In genomic region chr19:47934636-47935238, GRCm38 (mm10) we compare ENCODE assay signal across 26 mouse cellular contexts. TPM values are rescaled to one million over a fixed set of nuclear protein-coding genes. Genes with fewer than 3 reads are reported as not detected.
A peak's percentile ranks its signal among the peaks of the same experiment; 100 is the strongest.
DNase-seq lines count a peak whose midpoint lies in the region; ATAC-seq and TF ChIP-seq lines count a peak whose summit lies in the region.
"Had no signal": no experiment of that assay in that cellular context is flagged by ENCODE, and none has a peak within 500 bp of the region (broad histone marks: within the 10 kb centered on the region; RNA-seq: fewer than 3 reads in every experiment).

No protein-coding gene starts in this region.

- intact Hi-C loops in heart, postnatal 14 days (cut with DNase I): loop anchor here (5.0 kb wide), 1 partner anchor 277 kb away; no protein-coding TSS in a partner anchor

- no peaks in the 10 kb centered on the region for H3K36me3 ChIP-seq in lung, postnatal 0 days (ENCODE audit: insufficient read depth, low read length)
- no peaks in the 10 kb centered on the region for H3K36me3 ChIP-seq in hindbrain, postnatal 0 days (ENCODE audit: insufficient read depth, low read length)
- H3K36me3 ChIP-seq: embryonic facial prominence, embryonic 10.5 days; heart, embryonic 12.5 days; hindbrain, embryonic 13.5 days; midbrain, embryonic 12.5 days; neural tube, embryonic 13.5 days had no signal

- TF ChIP-seq EP300 in lung, postnatal 0 days (IDR thresholded peaks at IDR 0.05): no peak

- 0 out of 2 replicates have a peak, but pooled peaks cover 6% of the 10 kb centered on the region for H3K4me1 ChIP-seq in lung, adult 2 months (ENCODE audit: control insufficient read depth, insufficient read depth, low read length)
- H3K4me1 ChIP-seq in lung, postnatal 0 days (ENCODE audit: insufficient read depth, low read depth, low read length): peaks cover 5% of the 10 kb centered on the region
- H3K4me1 ChIP-seq in hindbrain, postnatal 0 days (ENCODE audit: insufficient read depth, low read length): no peaks in the 10 kb centered on the region

- 0 out of 2 replicates have a peak overlapping the region, but pooled peaks have one; percentile 3 for H3K4me2 ChIP-seq in lung, postnatal 0 days (replicated peaks; ENCODE audit: low read depth, low read length)
- no peak overlapping the region for H3K4me2 ChIP-seq in hindbrain, postnatal 0 days (ENCODE audit: low read depth, low read length)
- H3K4me2 ChIP-seq: heart, embryonic 12.5 days; hindbrain, embryonic 13.5 days; midbrain, embryonic 12.5 days; neural tube, embryonic 13.5 days had no signal

- H3K27ac ChIP-seq in lung, postnatal 0 days (ENCODE audit: low read length): no peak overlapping the region
- H3K27ac ChIP-seq in hindbrain, postnatal 0 days: no peak overlapping the region
- H3K27ac ChIP-seq: embryonic facial prominence, embryonic 10.5 days; gastrocnemius, adult 2 months; hindbrain, embryonic 13.5 days; kidney, postnatal 0 days; left cerebral cortex, adult 2 months; liver, embryonic 14.5 days; macrophage; midbrain, embryonic 12.5 days; neural tube, embryonic 13.5 days had no signal

- H3K27me3 ChIP-seq in lung, postnatal 0 days (replicated peaks; ENCODE audit: insufficient read depth, low read length): peaks cover 12% of the 10 kb centered on the region; the same call in 1 of the 2 replicates
- no peaks in the 10 kb centered on the region for H3K27me3 ChIP-seq in hindbrain, postnatal 0 days (ENCODE audit: insufficient read depth, low read length)

- TF ChIP-seq CTCF in lung, adult 2 months (IDR thresholded peaks at IDR 0.05; ENCODE audit: insufficient read depth, low read length): no peak
- TF ChIP-seq CTCF in lung, postnatal 0 days (IDR thresholded peaks at IDR 0.05): no peak
- no peak for TF ChIP-seq CTCF in hindbrain, postnatal 0 days (IDR thresholded peaks at IDR 0.05; ENCODE audit: low read depth)

- ATAC-seq in lung, postnatal 0 days: peak; percentile 58
- ATAC-seq in megakaryocyte-erythroid progenitor cell, adult 5-6 weeks (replicated peaks; ENCODE audit: low FRiP score, low TSS enrichment, poor library complexity, severe bottlenecking): no peak
- ATAC-seq in hindbrain, postnatal 0 days: no peak

- TF ChIP-seq POLR2A in lung, adult 2 months (IDR thresholded peaks at IDR 0.05; ENCODE audit: borderline replicate concordance, extremely low read depth, low read depth, low read length): no peak

- 54% methylated on average over 16 of the region's 16 CpGs for WGBS in lung, adult 2 months
- 47% methylated on average over 16 of the region's 16 CpGs for WGBS in lung, postnatal 0 days
- WGBS in hindbrain, postnatal 0 days: 79% methylated on average over 16 of the region's 16 CpGs

- H3K4me3 ChIP-seq in lung, adult 2 months (replicated peaks; ENCODE audit: extremely low read depth, low read depth, low read length): peak overlapping the region; percentile 36
- no peak overlapping the region for H3K4me3 ChIP-seq in lung, postnatal 0 days (ENCODE audit: low read depth, low read length)
- no peak overlapping the region for H3K4me3 ChIP-seq in hindbrain, postnatal 0 days (ENCODE audit: low read length)
- H3K4me3 ChIP-seq: embryonic facial prominence, embryonic 10.5 days; gastrocnemius, adult 2 months; heart, embryonic 12.5 days; hindbrain, embryonic 13.5 days; left cerebral cortex, adult 2 months; midbrain, embryonic 12.5 days; neural tube, embryonic 13.5 days had no signal

- H3K9ac ChIP-seq in lung, postnatal 0 days (replicated peaks; ENCODE audit: low read depth): no peak overlapping the region
- no peak overlapping the region for H3K9ac ChIP-seq in hindbrain, postnatal 0 days (replicated peaks; ENCODE audit: low read length)
- H3K9ac ChIP-seq: heart, embryonic 12.5 days; hindbrain, embryonic 13.5 days; liver, embryonic 14.5 days; midbrain, embryonic 12.5 days; neural tube, embryonic 13.5 days had no signal

- no peaks in the 10 kb centered on the region for H3K9me3 ChIP-seq in lung, postnatal 0 days (ENCODE audit: low read length)
- H3K9me3 ChIP-seq in hindbrain, postnatal 0 days (ENCODE audit: low read length): no peaks in the 10 kb centered on the region
- H3K9me3 ChIP-seq: embryonic facial prominence, embryonic 10.5 days; heart, embryonic 12.5 days; hindbrain, embryonic 13.5 days; midbrain, embryonic 12.5 days; neural tube, embryonic 13.5 days had no signal

- peak; percentile 70 for DNase-seq in heart, adult 11 months
- DNase-seq in heart, postnatal 14 days: no peak
- no peak for DNase-seq in lung, adult 2 months
- no peak for DNase-seq in lung, postnatal 10 days
- peak; percentile 31 for DNase-seq in lung, postnatal 0 days (ENCODE audit: low spot score)
- DNase-seq in urinary bladder, postnatal 14 days (ENCODE audit: low spot score): no peak
- no peak for DNase-seq in hindbrain, postnatal 0 days (ENCODE audit: low spot score)
- DNase-seq: adrenal gland, postnatal 10 days; cerebellum, adult 9-10 months; gastrocnemius, adult 2 months; thymus, adult 2 months had no signal

RNA-seq across cellular contexts. Expression of gene Cfap58, which starts 2.7 kb away (rescaled TPM):
- 1 to 10 TPM; 1.3 to 2.1 TPM for total RNA-seq in heart, postnatal 14 days (2021)
- 0.38 and 0.92 TPM in 2 replicates for polyA plus RNA-seq in lung, adult 2 months (2012; rRNA removed)
- polyA plus RNA-seq in lung, postnatal 0 days (2015; fragmentation: Nextera tagmentation; extraction: Ambion mirVana): 2.0 and 2.6 TPM in 2 replicates
- not detected in 2 replicates for total RNA-seq in megakaryocyte-erythroid progenitor cell, adult 5-6 weeks (2014; fragmentation: Nextera tagmentation)
- not detected in 2 replicates for total RNA-seq in megakaryocyte-erythroid progenitor cell, adult 5-6 weeks (2017)
- 0.26 TPM in 1 of 2 replicates, not detected in the other for total RNA-seq in hindbrain, postnatal 0 days (2014; rRNA removed)
- polyA plus RNA-seq in hindbrain, postnatal 0 days (2015; fragmentation: Nextera tagmentation; extraction: Ambion mirVana): 0.68 TPM in 2 replicates
- total RNA-seq: common myeloid progenitor, adult 5-6 weeks; gastrocnemius, adult 2 months; granulocyte monocyte progenitor cell, adult 5-6 weeks had no signal
- polyA plus RNA-seq: embryonic facial prominence, embryonic 10.5 days; forebrain, embryonic 11.5 days; heart, embryonic 12.5 days; intestine, embryonic 14.5 days; kidney, postnatal 0 days; liver, embryonic 14.5 days; macrophage; urinary bladder, adult 2 months had no signal

RNA-seq across cellular contexts. Expression of gene Itprip, which starts 15.6 kb away (rescaled TPM):
- total RNA-seq in heart, postnatal 14 days (2021): 1 to 10 TPM; 8.0 to 8.1 TPM
- 17.8 and 22.0 TPM in 2 replicates for polyA plus RNA-seq in lung, adult 2 months (2012; rRNA removed)
- 15.6 and 15.9 TPM in 2 replicates for polyA plus RNA-seq in lung, postnatal 0 days (2015; fragmentation: Nextera tagmentation; extraction: Ambion mirVana)
- total RNA-seq in megakaryocyte-erythroid progenitor cell, adult 5-6 weeks (2014; fragmentation: Nextera tagmentation): 6.6 and 8.8 TPM in 2 replicates
- 6.7 and 22.0 TPM in 2 replicates for total RNA-seq in megakaryocyte-erythroid progenitor cell, adult 5-6 weeks (2017)
- total RNA-seq in hindbrain, postnatal 0 days (2014; rRNA removed): 6.6 and 7.2 TPM in 2 replicates
- polyA plus RNA-seq in hindbrain, postnatal 0 days (2015; fragmentation: Nextera tagmentation; extraction: Ambion mirVana): 2.7 and 3.1 TPM in 2 replicates

RNA-seq across cellular contexts. Expression of gene Cfap43, which starts 15.7 kb away (rescaled TPM):
- total RNA-seq in heart, postnatal 14 days (2021): under 1 TPM in 1 of 2 experiments, not detected in 1; 0.81 TPM
- 7.0 and 7.1 TPM in 2 replicates for polyA plus RNA-seq in lung, adult 2 months (2012; rRNA removed)
- 4.9 and 6.3 TPM in 2 replicates for polyA plus RNA-seq in lung, postnatal 0 days (2015; fragmentation: Nextera tagmentation; extraction: Ambion mirVana)
- 0.33 TPM in 1 of 2 replicates, not detected in the other for total RNA-seq in megakaryocyte-erythroid progenitor cell, adult 5-6 weeks (2014; fragmentation: Nextera tagmentation)
- total RNA-seq in megakaryocyte-erythroid progenitor cell, adult 5-6 weeks (2017): 0.08 TPM in 1 of 2 replicates, not detected in the other
- 1.8 and 2.8 TPM in 2 replicates for total RNA-seq in hindbrain, postnatal 0 days (2014; rRNA removed)
- polyA plus RNA-seq in hindbrain, postnatal 0 days (2015; fragmentation: Nextera tagmentation; extraction: Ambion mirVana): 2.8 and 4.7 TPM in 2 replicates
- total RNA-seq: adrenal gland, postnatal 10 days; common myeloid progenitor, adult 5-6 weeks had no signal

Comparison
In these comparisons a context has a peak if more than half of its experiments do, and no peak if none do; other contexts are left out.
1. DNase-seq: peak in heart, adult 11 months (single experiment) and lung, postnatal 0 days (single experiment); none in heart, postnatal 14 days (0 of 2), lung, adult 2 months (single experiment), lung, postnatal 10 days (single experiment), urinary bladder, postnatal 14 days (single experiment) and hindbrain, postnatal 0 days (single experiment).